Mouse (Mus musculus) c-Kit-negative CD71-positive TER-119-positive erythroid progenitor cells, embryonic 14.5 days (primary cell): ENCODE results near the gene 1700102P08Rik.

Experiments used
- DNase-seq: peaks from one replicate; pipeline ENCODE4 v3.0.0-alpha.2; 2013; ENCODE audit warnings: low read depth, low spot score

1700102P08Rik gene

GRCm38 (mm10) chr9:108411381-108411942 lies 18.9 kb downstream of the 1700102P08Rik start:
- DNase-seq = no peak

GRCm38 (mm10) chr9:108412221-108412620 lies 19.6 kb downstream of the 1700102P08Rik start:
- DNase-seq = peak; percentile 4

GRCm38 (mm10) chr9:108428384-108428783 lies 35.8 kb downstream of the 1700102P08Rik start, which contains the start of gene Ccdc36:
Gene Ccdc36 (minus strand): TSS chr9:108428484.
- no peak for DNase-seq

GRCm38 (mm10) chr9:108431431-108432067 lies 38.9 kb downstream of the 1700102P08Rik start:
- DNase-seq = peak; percentile 20

GRCm38 (mm10) chr9:108436182-108436581 lies 43.6 kb downstream of the 1700102P08Rik start, which contains the start of gene BC048562:
Gene BC048562 (plus strand): TSS chr9:108436482.
- DNase-seq = no peak

GRCm38 (mm10) chr9:108439176-108439575 lies 46.6 kb downstream of the 1700102P08Rik start:
- no peak for DNase-seq

GRCm38 (mm10) chr9:108440485-108440884 lies 47.9 kb downstream of the 1700102P08Rik start:
- no peak for DNase-seq

GRCm38 (mm10) chr9:108441236-108441919 lies 48.8 kb downstream of the 1700102P08Rik start:
- DNase-seq = no peak

GRCm38 (mm10) chr9:108445125-108445524 lies 52.5 kb downstream of the 1700102P08Rik start:
- DNase-seq = no peak

- no peak for DNase-seq
Measured at GRCm38 (mm10) chr9:108449860-108450259, 57.3 kb downstream of the 1700102P08Rik start.

- no peak for DNase-seq
Measured at GRCm38 (mm10) chr9:108450292-108451169, 57.9 kb downstream of the 1700102P08Rik start.

GRCm38 (mm10) chr9:108451170-108451493 lies 58.5 kb downstream of the 1700102P08Rik start:
- DNase-seq = peak; percentile 22

- DNase-seq = peak; percentile 29
Measured at GRCm38 (mm10) chr9:108451519-108452160, 59.0 kb downstream of the 1700102P08Rik start.

GRCm38 (mm10) chr9:108452291-108452906 lies 59.8 kb downstream of the 1700102P08Rik start:
- peak; percentile 82 for DNase-seq

- DNase-seq = no peak
Measured at GRCm38 (mm10) chr9:108452911-108453310, 60.3 kb downstream of the 1700102P08Rik start.

GRCm38 (mm10) chr9:108453458-108453857 lies 60.9 kb downstream of the 1700102P08Rik start:
- no peak for DNase-seq

- DNase-seq = no peak
Measured at GRCm38 (mm10) chr9:108454429-108454828, 61.8 kb downstream of the 1700102P08Rik start.

- no peak for DNase-seq
Measured at GRCm38 (mm10) chr9:108455747-108456571, 63.4 kb downstream of the 1700102P08Rik start.

- no peak for DNase-seq
Measured at GRCm38 (mm10) chr9:108456953-108457352, 64.3 kb downstream of the 1700102P08Rik start.

- DNase-seq = no peak
Measured at GRCm38 (mm10) chr9:108459939-108460318, 67.3 kb downstream of the 1700102P08Rik start.
